Mouse (Mus musculus): ENCODE data around the gene Jsrp1.

DNA sequence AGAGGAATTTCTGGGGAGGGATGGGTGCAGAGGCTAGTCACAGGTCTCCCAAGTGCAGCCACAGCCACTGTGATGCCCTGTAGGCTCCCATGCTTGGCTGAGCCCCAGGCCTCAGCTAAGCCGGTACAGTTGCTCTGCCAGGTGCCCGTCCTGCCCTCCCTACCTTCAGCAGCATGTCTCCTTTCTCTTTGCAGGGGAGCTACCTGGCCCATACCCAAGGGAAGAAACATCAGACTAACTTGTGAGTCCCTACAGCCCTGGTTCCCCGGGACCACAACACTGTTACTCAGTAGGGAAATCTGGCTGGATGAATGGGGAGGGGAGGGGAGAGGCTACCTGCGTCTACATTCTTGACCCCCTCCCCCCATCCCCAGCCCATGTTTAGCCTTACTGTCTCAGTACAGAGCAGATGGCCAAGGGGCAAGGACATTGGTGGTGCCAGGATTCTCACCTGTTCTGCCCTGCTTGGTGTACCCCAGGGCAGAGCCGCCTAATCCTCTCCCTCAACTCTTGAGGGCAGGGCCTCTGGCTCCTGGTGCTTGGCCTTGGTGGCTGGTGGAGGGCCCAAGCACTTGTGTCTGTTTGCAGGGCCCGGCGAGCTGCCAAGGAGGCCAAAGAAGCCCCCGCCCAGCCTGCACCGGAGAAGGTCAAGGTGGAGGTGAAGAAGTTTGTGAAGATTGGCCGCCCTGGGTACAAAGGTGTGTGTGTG is 10.9 kb downstream of the Jsrp1 start:
- TF ChIP-seq POLR2A (IDR thresholded peaks at IDR 0.05; ENCODE audit: low read depth, low read length) (no peak), CTCF (IDR thresholded peaks at IDR 0.05; ENCODE audit: borderline replicate concordance, insufficient read depth, low read length) (no peak)
